Mouse (Mus musculus) megakaryocyte progenitor cell, adult 5-6 weeks (primary cell): ENCODE measurements around the gene Rrbp1. TPM values are rescaled to one million over a fixed set of nuclear protein-coding genes. Genes with fewer than 3 reads are reported as not detected.

Source experiments
- ATAC-seq: replicated peaks from 2 replicates; pipeline ENCODE4 v1.8.0; 2016; ENCODE audit warnings: mild to moderate bottlenecking, moderate TSS enrichment, inconsistent platforms; ENCODE audit not compliant: poor library complexity
- total RNA-seq, 2 experiments: library from RNA; stranded (forward) in 1 of 2; stranded (reverse) in 1 of 2; fragments of 157-497, 149-512 nt in 1 of 2; fragments of 200-1000 nt in 1 of 2; gene quantifications; 2 replicates each; pipeline versions ENCODE4 v1.2.3 to v1.2.4; 2015 to 2017

The Rrbp1 gene
- total RNA-seq (2015) = 178 and 204 TPM in 2 replicates
- total RNA-seq (2017) = 187 and 234 TPM in 2 replicates

- peak; percentile 79 for ATAC-seq
Observed at GRCm38 (mm10) chr2:144011080-144011551, at the start of gene Rrbp1. TSS of gene Rrbp1 (minus strand) at chr2:144011263.

DNA sequence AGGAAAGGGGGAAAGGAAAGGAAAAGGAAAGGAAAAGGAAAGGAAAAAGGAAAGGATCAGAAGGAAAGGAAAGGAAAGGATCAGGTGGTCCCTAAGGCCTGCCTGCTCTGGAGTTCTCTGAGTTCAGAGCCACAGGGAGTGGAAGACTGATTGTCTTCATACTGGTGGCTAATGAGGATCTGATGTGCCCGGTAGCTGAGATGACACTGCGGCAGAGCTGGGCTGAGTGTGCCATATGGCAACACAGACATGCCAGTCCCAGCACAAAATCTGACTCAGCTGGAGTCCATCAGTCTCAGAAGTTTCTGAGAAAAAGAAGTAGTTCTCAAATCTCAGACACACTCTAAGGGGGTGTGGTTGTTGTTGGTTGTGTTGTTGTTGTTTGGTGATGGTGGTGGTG is 46.7 kb upstream of the Rrbp1 start:
- no peak for ATAC-seq

DNA sequence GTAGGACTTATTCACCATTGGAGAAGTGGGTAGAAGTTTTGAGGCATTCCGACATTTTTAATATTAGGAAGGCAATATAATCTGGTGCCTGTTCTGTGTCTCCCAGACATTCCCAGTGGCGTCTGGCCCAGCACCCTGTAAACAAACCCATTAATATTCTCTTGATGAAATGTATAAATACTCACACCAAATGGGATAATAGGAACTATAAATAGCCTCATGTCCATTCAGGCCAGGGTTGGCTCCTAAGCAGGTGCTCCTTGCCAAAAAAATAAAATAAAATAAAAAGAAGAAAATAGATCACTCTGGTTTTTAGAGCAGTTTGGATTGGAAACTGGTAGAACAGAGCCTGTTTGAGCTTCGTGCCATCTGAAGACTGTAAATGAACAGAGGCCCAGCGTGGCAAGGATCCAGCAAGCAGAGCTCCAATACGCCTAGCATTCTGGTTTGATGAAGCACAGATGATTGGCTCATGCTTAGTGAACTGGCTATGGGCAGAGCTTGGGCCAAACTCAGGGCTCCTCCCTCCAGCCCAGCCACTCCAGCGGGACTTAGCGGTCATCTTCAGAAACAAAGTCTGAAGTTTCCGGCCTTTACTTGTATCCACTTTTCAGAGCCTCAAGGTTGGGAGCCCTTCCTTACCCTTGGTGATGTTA is 41.5 kb upstream of the Rrbp1 start:
- ATAC-seq = no peak

DNA sequence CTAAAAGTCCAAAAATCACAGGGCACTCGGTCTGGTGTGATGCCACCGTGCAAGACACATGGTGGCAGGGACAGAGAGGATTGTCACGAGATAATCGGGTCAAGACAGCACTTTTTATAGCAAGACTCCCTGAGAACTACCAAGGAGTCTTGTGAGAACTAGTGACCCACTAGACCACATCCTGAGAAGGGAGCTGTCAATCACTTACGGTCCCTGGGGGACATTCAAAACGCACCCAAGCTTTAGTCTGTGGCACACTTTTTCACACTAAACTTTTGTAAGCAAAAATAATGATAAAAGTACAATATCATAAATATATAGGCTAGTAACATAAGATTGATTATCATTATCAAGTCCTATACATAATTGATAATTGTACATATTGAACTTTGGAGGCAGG is 39.8 kb upstream of the Rrbp1 start:
- ATAC-seq = no peak

- no peak for ATAC-seq
Observed at GRCm38 (mm10) chr2:144050146-144050680, 39.1 kb upstream of the Rrbp1 start.

DNA sequence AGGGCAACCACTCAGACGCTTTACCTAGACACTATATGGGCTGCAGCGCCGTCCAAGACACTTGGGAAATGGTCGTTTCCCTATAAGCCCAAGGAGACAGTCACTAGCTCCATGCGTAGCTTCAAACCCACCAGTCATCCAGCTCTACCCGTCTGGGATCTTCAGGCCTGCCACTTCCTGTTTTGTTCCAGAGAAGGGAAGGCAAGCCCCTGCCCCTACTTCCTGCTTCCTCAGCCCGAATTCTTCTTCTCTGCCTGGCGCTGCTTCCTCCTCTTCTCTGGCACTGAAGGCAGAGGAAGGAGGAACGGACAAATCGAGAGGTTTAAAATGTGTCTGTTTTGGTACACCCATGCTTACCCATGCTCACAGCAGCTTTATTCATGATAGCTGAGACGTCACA is 35.9 kb upstream of the Rrbp1 start:
- ATAC-seq = peak; percentile 95

GRCm38 (mm10) chr2:144045756-144046560 is 34.9 kb upstream of the Rrbp1 start:
- ATAC-seq = no peak

DNA sequence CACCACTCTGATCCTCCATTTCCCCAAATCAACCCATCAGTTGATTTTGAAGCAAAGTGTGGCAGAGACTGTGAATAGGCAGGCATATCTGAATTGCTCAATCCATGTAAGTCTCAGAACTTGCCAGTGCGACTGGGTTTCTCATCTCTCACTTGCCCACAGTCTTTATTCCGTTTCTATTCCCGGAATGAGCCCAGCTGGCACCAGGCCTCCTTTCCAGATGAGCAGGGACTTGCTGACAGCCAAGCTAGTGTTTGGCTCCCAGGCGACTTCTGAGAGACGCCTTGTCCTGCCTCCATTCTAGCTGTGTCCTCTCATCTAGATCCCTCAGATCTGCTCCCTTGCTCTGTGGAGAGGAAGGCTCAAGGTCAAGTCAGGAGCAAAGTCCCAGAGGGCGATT is 33.7 kb upstream of the Rrbp1 start:
- ATAC-seq = no peak

DNA sequence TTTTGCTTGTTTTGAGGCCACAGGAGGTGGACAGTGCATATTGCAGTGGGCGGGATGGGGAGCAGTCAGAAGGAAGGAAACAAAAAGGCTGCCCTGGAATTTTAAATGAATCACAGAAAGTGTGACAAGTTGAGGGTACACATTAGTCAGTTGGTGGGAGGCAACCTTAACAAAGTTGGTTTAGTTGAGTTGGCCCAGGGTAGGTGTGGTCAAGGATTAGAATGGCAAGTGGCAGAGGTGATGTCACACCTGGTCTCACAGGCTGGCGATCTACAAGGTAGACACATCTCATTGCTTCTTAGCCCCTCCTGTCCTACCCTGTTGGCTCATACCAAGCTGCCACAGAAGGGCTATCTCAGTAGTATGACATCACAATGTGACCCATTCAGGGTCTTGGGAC is 21.6 kb upstream of the Rrbp1 start, which contains the start of gene Banf2:
Gene Banf2 (plus strand): TSS at position 396 of the 400 bp plus-strand sequence.
- ATAC-seq = no peak

GRCm38 (mm10) chr2:144030791-144031190 is 19.7 kb upstream of the Rrbp1 start:
- no peak for ATAC-seq

DNA sequence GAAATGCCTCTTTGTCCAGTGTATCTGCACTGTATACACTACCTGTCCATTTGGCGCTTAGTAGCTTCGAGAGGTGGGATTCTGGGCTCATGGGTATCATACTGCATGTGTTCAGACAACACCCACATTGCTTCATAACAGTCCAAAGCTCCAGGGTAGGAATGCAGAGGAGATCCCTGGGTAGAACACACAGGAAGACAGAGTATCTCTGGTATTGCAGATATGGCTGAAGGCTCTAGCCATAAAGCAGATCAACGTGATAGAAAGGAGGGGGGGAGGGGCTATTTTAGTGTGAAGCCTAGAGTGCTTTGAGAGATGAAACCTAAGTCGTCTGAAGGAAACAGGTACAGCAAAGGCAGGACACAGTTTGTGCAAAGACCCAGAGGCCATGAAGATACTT is 15.4 kb upstream of the Rrbp1 start:
- peak; percentile 50 for ATAC-seq

DNA sequence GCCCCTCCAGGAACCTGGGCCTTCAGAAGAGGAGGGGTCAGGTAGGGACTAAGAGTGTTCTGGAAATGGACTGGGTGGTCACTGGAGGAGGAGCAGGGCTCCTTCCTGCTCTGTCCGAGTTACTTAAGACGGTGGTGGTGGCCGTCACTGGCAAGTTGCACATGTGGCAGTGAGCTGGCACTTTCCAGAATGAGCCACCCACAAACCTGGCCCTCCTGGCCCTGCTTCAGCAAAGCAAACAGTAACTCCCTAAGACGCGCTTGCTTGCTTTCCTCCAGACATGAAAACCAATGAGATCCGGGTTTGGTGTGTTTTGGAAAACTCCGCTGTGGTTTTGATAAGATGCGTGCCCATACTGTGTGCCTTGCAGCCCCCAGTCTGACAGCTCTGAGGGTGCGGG is 14.3 kb upstream of the Rrbp1 start:
- ATAC-seq = no peak

DNA sequence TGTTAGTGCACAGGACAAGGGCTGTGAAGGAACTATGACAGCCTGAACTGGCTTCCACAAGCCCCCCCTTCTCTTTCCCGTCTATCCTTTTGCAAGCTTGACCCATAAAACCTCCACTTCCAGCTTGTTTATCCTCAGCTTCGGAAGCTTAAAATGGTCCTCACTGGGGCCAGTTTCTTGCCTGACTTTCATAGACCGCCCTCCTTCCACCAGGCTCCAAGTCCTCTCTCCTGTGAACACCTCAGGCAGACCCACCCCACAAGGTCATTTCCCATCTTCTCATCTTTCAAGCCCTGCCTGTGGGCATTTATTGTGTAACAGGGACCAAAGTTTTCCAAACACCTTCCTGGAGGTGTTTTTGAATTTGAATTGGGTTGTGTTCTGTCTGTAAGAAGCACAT is 11.4 kb upstream of the Rrbp1 start:
- ATAC-seq = no peak

DNA sequence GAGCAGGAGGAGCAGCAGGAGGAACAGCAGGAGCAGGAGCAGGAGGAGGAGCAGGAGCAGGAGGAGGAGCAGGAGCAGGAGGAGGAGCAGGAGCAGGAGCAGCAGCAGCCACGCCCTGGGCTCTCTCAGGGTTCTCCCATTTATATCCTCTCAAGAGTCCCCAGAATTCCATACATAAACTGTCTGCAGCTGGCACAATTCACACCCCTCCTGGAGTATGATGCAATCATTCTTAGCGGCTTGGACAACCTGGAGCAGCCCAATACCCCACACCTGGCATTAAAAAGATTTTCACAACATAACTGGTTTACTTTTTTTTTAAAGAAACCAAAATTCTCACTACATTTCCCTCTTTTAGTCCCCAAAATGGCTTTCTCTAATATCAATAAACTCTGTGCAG is 8.9 kb upstream of the Rrbp1 start:
- ATAC-seq = no peak

GRCm38 (mm10) chr2:144015861-144016260 is 4.8 kb upstream of the Rrbp1 start:
- no peak for ATAC-seq

- no peak for ATAC-seq
Observed at GRCm38 (mm10) chr2:144014481-144014880, 3.4 kb upstream of the Rrbp1 start.

DNA sequence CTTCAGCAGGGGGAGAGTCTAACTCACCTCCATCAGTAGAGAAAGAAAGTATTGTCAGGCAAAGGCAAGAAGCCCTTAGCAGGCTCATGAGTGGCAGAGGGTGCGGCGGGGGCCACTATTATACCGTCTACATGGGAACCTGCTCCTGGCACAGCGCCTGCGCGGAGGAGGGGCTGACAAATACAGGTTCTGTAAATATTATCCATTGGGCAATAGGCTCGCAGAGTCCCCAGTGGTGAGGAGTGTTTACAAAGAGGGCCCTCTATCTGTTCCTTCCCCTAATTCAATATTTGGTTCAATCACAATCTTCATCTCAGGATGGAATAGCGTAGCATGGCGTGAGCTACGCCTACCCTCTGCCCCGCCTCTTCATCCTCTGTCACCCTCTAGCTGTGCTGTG is 3.0 kb upstream of the Rrbp1 start:
- no peak for ATAC-seq

- ATAC-seq = peak; percentile 41
Observed at GRCm38 (mm10) chr2:144010282-144011044, 600 bp downstream of the Rrbp1 start.

GRCm38 (mm10) chr2:144009551-144010281 is 1.3 kb downstream of the Rrbp1 start:
- peak; percentile 37 for ATAC-seq

GRCm38 (mm10) chr2:144009081-144009480 is 2.0 kb downstream of the Rrbp1 start:
- ATAC-seq = no peak; the same call in 1 of the 2 replicates
